Mouse (Mus musculus) C2C12 (cell line): ENCODE results near the gene Gm20388.

ENCODE experiments used
- CEBPB ChIP-seq: IDR thresholded peaks from one replicate; pipeline ENCODE4 v1.6.1; 2011; ENCODE audit warnings: low read depth, mild to moderate bottlenecking, control low read depth, moderate library complexity
- CTCF ChIP-seq: IDR thresholded peaks from one replicate; pipeline ENCODE4 v1.5.1; 2011; ENCODE audit not compliant: control insufficient read depth, insufficient read depth, insufficient read length
- FOSL1 ChIP-seq: IDR thresholded peaks from one replicate; pipeline ENCODE4 v1.8.0; 2011; ENCODE audit warnings: mild to moderate bottlenecking, low read length; ENCODE audit not compliant: poor library complexity, insufficient read depth, severe bottlenecking
- MAX ChIP-seq: IDR thresholded peaks from one replicate; pipeline ENCODE4 v1.6.1; 2011; ENCODE audit warnings: mild to moderate bottlenecking, control low read depth
- MYOD1 ChIP-seq: IDR thresholded peaks from one replicate; pipeline ENCODE4 v1.6.1; 2011; ENCODE audit warnings: low read depth; ENCODE audit not compliant: control insufficient read depth, insufficient read length
- MYOG ChIP-seq: IDR thresholded peaks from one replicate; pipeline ENCODE4 v1.6.1; 2011; ENCODE audit not compliant: control insufficient read depth, insufficient read length; ENCODE audit errors: extremely low read depth
- USF1 ChIP-seq: IDR thresholded peaks from one replicate; pipeline ENCODE4 v1.6.1; 2011; ENCODE audit warnings: low read depth, mild to moderate bottlenecking, control low read depth, moderate library complexity

GRCm38 (mm10) chr8:124343151-124343550 is 4432.5 kb downstream of the Gm20388 start:
- TF ChIP-seq USF1 (no peak), CTCF (no peak), MYOG (no peak), MAX (no peak), MYOD1 (no peak), CEBPB (no peak), FOSL1 (no peak)
